Mouse (Mus musculus) small intestine, adult 2 months (tissue): ENCODE results near the gene Tedc1.

Source experiments
- CTCF ChIP-seq: fragments of 200-500 bp; IDR thresholded peaks from 2 replicates; pipeline ENCODE4 v1.5.1; 2012; ENCODE audit warnings: low read depth, mild to moderate bottlenecking, control low read depth, inconsistent platforms, low read length, moderate library complexity, mixed read lengths; ENCODE audit not compliant: insufficient replicate concordance, insufficient read length; ENCODE audit errors: extremely low read depth
- POLR2A ChIP-seq: fragments of 200-500 bp; IDR thresholded peaks from 2 replicates; pipeline ENCODE4 v1.6.1; 2012; ENCODE audit warnings: low read depth, mild to moderate bottlenecking, control low read depth, inconsistent platforms, low read length, moderate library complexity

DNA sequence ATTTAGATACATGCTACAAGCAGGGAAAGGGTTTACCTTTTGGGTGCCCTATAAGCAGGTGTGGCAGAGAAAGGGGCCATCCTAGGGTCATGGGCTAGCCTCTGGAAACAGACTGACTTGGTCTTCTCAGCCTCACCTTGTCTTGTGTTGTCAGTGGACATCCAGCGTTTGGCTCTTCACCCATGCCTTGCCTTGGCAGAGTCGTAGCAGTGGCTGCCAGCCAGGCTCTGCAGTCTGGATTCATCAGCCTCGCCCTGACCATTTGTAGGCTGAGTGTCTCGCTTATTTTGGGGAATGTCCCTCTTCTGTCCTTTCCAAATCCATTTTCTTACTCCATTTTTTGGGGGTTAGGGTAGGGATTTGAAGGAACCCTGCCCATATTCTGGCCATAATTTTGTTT is 45.1 kb downstream of the Tedc1 start:
- TF ChIP-seq CTCF (no peak), POLR2A (no peak)
